Mouse (Mus musculus) thymus, adult 2 months (tissue): ENCODE measurements around the gene Eif4e3. TPM values are rescaled to one million over a fixed set of nuclear protein-coding genes. Genes with fewer than 3 reads are reported as not detected.

Source experiments
- DNase-seq: peaks from one replicate; pipeline ENCODE4 v3.0.0; 2021
- H3K27ac ChIP-seq: fragments of 200-500 bp; 2 replicates; pipeline ENCODE4 v1.5.1; 2012; ENCODE audit warnings: low read length, control low read depth; ENCODE audit not compliant: control insufficient read depth, insufficient read depth
- H3K27me3 ChIP-seq: fragments of 200-500 bp; 2 replicates; pipeline ENCODE4 v1.6.1; 2012; ENCODE audit warnings: mild to moderate bottlenecking, low read length, moderate library complexity, mixed read lengths; ENCODE audit not compliant: control insufficient read depth, insufficient read depth
- H3K36me3 ChIP-seq: fragments of 200-500 bp; 2 replicates; pipeline ENCODE4 v1.6.1; 2012; ENCODE audit warnings: mild to moderate bottlenecking, low read length, moderate library complexity; ENCODE audit not compliant: control insufficient read depth, insufficient read depth
- H3K4me1 ChIP-seq: fragments of 200-500 bp; replicated peaks from 2 replicates; pipeline ENCODE4 v1.6.1; 2012; ENCODE audit warnings: low read length; ENCODE audit not compliant: control insufficient read depth, insufficient read depth
- H3K4me3 ChIP-seq: fragments of 200-500 bp; 2 replicates; pipeline ENCODE4 v1.5.1; 2012; ENCODE audit warnings: mild to moderate bottlenecking, low read length, control low read depth, moderate library complexity; ENCODE audit not compliant: control insufficient read depth, insufficient read depth
- CTCF ChIP-seq: fragments of 200-500 bp; IDR thresholded peaks from 2 replicates; pipeline ENCODE4 v1.5.1; 2012; ENCODE audit warnings: mild to moderate bottlenecking, control low read depth, low read length, moderate library complexity, borderline replicate concordance; ENCODE audit not compliant: control insufficient read depth, poor library complexity, insufficient read depth; ENCODE audit errors: extremely low read depth
- POLR2A ChIP-seq: fragments of 200-500 bp; IDR thresholded peaks from 2 replicates; pipeline ENCODE4 v1.6.1; 2012; ENCODE audit warnings: mild to moderate bottlenecking, low read length, control low read depth, moderate library complexity; ENCODE audit not compliant: control insufficient read depth, poor library complexity, insufficient read depth; ENCODE audit errors: extremely low read depth
- WGBS: fragments of 180-500 bp; shearing (Covaris S2); methylation state at CpG from one replicate; pipeline ENCODE4 v1.1.7; 2018; 5-methylcytosine and 5-hydroxymethylcytosine counted together
- polyA plus RNA-seq: library from polyadenylated mRNA; depleted of rRNA; stranded (reverse); fragments of >200 nt; gene quantifications from 2 replicates; pipeline ENCODE4 v1.2.3, GENCODE M21; 2012

Eif4e3 gene
- polyA plus RNA-seq, 1 experiment = 34.4 TPM

DNA sequence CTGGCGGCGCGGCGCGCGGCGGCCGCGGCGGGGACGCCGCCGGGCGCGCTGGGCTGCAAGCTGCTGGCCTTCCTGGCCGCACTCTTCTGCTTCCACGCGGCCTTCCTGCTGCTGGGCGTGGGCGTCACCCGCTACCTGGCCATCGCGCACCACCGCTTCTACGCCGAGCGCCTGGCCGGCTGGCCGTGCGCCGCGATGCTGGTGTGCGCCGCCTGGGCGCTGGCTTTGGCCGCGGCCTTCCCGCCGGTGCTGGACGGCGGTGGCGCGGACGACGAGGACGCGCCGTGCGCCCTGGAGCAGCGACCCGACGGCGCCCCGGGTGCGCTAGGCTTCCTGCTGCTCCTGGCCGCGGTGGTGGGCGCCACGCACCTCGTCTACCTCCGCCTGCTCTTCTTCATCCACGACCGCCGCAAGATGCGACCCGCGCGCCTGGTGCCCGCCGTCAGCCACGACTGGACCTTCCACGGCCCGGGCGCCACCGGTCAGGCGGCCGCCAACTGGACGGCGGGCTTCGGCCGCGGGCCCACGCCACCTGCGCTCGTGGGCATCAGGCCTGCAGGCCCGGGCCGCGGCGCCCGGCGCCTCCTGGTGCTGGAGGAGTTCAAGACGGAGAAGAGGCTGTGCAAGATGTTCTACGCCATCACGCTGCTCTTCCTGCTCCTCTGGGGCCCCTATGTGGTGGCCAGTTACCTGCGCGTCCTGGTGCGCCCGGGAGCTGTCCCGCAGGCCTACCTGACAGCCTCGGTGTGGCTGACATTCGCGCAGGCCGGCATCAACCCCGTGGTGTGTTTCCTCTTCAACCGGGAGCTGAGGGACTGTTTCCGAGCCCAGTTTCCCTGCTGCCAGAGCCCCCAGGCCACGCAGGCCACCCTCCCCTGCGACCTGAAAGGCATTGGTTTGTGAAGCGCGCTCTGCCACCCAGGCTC is 26.6 kb upstream of the Eif4e3 start:
- DNase-seq = no peak
- H3K36me3 ChIP-seq = no peaks in the 10 kb centered on the region
- TF ChIP-seq POLR2A (no peak), CTCF (0 out of 2 replicates have a peak, but pooled peaks have one; percentile 6)
- H3K27me3 ChIP-seq = peaks cover 7% of the 10 kb centered on the region; the same call in 1 of the 2 replicates
- 6% methylated on average over 110 of the region's 110 CpGs for WGBS
- H3K27ac ChIP-seq = no peak overlapping the region
- H3K4me3 ChIP-seq = peak overlapping the region; percentile 26; the same call in 1 of the 2 replicates
- H3K4me1 ChIP-seq = peaks cover 11% of the 10 kb centered on the region

DNA sequence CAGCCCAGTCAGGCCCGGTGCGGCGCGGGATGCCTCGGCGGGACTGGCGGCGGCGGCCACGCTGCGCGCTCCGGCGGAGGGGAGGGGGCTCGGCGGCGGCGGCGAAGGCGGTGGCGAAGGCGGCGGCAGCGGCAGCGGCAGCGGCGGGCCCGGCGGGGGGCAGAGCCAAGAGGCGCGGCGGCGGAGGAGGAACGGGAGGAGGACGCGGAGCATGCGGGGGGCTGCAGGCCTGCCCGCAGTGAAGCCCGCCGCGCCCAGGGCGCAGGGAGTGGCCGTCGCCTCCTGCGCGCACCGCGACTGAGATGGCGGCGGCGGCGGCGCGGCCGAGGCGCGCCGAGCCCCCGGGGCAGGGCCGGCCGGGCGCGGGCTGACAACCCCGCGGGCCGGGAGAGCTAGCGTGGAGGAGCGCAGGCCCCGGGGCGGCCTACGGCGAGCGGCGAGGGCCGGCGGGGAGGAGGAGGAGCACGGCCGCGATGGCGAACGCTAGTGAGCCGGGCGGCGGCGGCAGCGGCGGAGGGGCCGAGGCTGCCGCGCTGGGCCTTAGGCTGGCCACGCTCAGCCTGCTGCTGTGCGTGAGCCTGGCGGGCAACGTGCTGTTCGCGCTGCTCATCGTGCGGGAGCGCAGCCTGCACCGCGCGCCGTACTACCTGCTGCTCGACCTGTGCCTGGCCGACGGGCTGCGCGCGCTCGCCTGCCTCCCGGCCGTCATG is 25.8 kb upstream of the Eif4e3 start, which contains the start of gene Gpr27:
Gene Gpr27, plus strand, starts transcription at position 474 of the 710 bp plus-strand sequence.
- peaks cover 7% of the 10 kb centered on the region; the same call in 1 of the 2 replicates for H3K27me3 ChIP-seq
- H3K4me3 ChIP-seq = peak within 1 kb of the TSS; percentile 26
- no peaks in the 10 kb centered on the region for H3K36me3 ChIP-seq
- TF ChIP-seq CTCF (no peak), POLR2A (no peak)
- DNase-seq = no peak
- WGBS = under 1% methylated on average over 100 of the region's 112 CpGs
- H3K27ac ChIP-seq = no peak within 1 kb of the TSS
- H3K4me1 ChIP-seq = peaks cover 11% of the 10 kb centered on the region

DNA sequence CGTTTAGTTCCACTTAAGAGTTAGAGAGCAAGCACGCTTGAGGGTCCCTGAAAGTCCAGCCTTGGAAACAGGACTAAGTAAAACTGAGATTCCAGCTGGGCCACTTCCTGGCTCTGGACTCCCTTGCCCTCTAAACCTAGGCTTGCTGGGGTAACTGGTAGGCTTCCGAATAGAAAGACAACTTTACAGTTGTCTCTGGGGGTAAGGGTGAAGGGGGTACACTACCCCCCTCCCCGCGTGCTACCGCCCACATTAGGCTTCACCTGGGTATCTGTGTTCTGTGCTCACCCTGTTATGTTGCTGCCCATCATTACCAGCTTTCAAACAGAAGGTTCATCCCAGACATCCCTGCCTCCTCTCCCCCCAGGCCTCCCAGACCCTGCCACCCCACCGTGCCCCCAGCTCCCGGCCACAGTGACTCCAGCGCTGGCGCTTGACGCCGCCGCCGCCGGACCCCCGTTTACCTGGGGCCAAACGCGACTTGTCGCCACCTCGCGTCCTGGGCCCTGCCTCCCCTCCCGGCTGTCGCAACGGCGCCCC is 25.2 kb upstream of the Eif4e3 start:
- Histone ChIP-seq H3K4me3 (no peak overlapping the region), H3K27ac (no peak overlapping the region), H3K36me3 (no peaks in the 10 kb centered on the region), H3K4me1 (peaks cover 11% of the 10 kb centered on the region), H3K27me3 (peaks cover 7% of the 10 kb centered on the region; the same call in 1 of the 2 replicates)
- no peak for DNase-seq
- WGBS = 12% methylated on average over 25 of the region's 25 CpGs
- TF ChIP-seq CTCF (no peak), POLR2A (no peak)

DNA sequence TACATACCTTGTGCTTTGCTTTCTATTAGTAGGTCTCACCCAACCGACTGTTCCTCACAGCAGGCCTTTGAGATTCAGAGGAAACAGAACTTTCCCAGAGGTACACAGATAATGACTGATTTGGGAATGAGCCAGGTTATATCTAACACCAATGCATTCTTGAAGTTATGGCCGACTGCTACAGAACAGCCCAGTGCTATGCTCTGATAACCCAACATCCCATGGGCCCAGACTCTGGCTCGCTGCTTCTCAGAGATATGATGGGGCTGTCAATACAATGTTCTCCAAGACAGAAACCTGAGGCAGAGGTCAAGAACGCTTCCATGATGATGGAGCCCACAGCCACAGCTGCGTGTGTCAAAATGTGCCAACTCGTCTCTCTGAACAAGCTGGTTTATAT is 21.9 kb upstream of the Eif4e3 start:
- H3K36me3 ChIP-seq = no peaks in the 10 kb centered on the region
- peaks cover 7% of the 10 kb centered on the region; the same call in 1 of the 2 replicates for H3K27me3 ChIP-seq
- H3K4me1 ChIP-seq = peaks cover 11% of the 10 kb centered on the region
- no peak for DNase-seq
- H3K4me3 ChIP-seq = no peak overlapping the region
- no peak overlapping the region for H3K27ac ChIP-seq
- no peak for TF ChIP-seq CTCF
- no peak for TF ChIP-seq POLR2A
- 84% methylated on average over 6 of the region's 6 CpGs for WGBS

DNA sequence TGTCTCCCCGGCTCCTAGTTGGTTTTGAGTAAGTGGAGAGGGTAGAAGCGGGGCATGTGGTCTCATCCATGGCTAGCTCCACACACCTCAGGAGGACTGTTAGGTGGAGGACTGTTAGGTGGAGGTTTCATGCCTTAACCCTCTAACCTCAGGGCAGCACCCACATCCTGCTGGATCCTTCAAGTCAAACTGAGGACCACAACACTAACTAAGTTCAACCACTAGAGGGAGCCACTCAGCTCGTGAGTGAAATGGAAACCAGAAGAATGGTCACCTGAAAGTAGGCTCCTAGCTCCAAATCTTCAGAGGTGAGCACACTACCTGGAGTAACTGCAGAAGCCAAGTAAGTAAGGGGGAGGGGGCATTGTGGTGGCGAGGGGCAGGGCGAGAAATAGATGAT is 18.3 kb upstream of the Eif4e3 start:
- H3K4me3 ChIP-seq = no peak overlapping the region
- H3K27ac ChIP-seq = no peak overlapping the region
- no peak for TF ChIP-seq POLR2A
- no peak for TF ChIP-seq CTCF
- peak; percentile 40 for DNase-seq
- H3K36me3 ChIP-seq = no peaks in the 10 kb centered on the region
- H3K27me3 ChIP-seq = no peaks in the 10 kb centered on the region
- no peaks in the 10 kb centered on the region for H3K4me1 ChIP-seq
- WGBS = 30% methylated on average over 5 of the region's 5 CpGs

DNA sequence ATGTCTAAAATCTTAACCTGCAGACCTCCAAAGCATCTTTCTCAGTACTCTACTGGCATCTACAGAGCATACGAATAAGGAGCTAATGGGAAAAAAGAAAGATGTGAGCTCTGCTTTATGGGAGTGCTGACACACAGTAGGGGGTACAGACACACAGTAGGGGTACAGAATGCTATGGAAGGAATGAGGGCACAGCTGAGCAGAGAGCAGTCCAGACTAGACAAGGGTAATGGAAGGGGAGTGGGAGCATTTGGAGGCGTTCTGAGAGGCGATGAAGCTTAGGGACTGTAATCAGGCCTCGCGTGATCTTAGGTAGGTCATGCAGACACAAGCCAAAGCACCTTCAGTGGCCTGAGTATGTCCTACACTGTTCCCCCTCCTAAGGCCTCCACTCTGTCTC is 17.4 kb upstream of the Eif4e3 start:
- no peaks in the 10 kb centered on the region for H3K36me3 ChIP-seq
- no peak overlapping the region for H3K4me3 ChIP-seq
- no peak overlapping the region for H3K27ac ChIP-seq
- H3K4me1 ChIP-seq = no peaks in the 10 kb centered on the region
- no peak for DNase-seq
- no peaks in the 10 kb centered on the region for H3K27me3 ChIP-seq
- no peak for TF ChIP-seq POLR2A
- no peak for TF ChIP-seq CTCF
- WGBS = 98% methylated on average over 5 of the region's 5 CpGs
